Mouse (Mus musculus): ENCODE measurements around the gene Gm10271.
A peak's percentile ranks its signal among the peaks of the same experiment; 100 is the strongest.

Gm10271 gene

DNA sequence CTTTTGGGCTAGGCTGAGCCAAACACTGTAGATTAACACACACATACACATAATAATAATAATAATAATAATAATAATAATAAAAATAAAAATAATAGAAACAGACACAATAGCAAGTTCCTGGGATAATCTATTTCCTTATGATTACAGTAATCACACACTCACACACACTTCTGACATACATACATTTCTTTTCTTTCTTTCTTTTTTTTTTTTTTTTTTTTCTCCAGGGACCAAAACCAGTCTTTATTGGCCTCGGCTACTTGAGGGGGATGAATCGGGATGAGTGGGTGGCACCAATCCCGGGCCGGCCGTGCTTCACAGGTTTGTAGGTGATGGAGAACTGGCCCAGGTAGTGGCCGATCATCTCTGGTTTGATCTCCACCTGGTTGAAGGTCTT lies at the start of gene Gm10271:
Gene Gm10271 (minus strand): TSS at position 101 of the 400 bp plus-strand sequence.
- no peak for DNase-seq (ENCODE audit: low spot score in 2 of 2)

- no peak for DNase-seq (ENCODE audit: low spot score in 2 of 2)
Measured at GRCm38 (mm10) chr10:117021020-117021754, 48.8 kb upstream of the Gm10271 start.

GRCm38 (mm10) chr10:117018281-117018840 lies 46.0 kb upstream of the Gm10271 start:
- no peak for DNase-seq (ENCODE audit: low spot score in 2 of 2)

DNA sequence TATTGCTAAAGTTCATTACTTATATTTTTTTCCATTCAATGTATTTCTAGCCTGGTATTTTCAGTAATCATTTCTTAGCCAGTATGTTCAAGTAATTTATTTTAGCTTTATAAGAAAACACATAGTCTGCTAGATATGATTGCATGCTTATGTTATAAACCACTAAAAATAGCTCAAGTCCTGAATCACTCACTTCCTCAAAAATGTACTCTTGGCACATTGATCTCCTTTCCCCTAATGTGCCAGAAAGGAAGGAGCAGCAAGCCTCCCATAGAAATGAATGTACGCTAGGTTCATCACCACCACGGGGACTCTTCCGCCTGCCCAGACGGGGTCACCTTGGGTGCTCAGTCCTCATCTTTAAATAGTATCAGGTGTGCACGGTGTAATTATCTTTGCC lies 42.2 kb upstream of the Gm10271 start:
- no peak for DNase-seq (ENCODE audit: low spot score in 2 of 2)

DNA sequence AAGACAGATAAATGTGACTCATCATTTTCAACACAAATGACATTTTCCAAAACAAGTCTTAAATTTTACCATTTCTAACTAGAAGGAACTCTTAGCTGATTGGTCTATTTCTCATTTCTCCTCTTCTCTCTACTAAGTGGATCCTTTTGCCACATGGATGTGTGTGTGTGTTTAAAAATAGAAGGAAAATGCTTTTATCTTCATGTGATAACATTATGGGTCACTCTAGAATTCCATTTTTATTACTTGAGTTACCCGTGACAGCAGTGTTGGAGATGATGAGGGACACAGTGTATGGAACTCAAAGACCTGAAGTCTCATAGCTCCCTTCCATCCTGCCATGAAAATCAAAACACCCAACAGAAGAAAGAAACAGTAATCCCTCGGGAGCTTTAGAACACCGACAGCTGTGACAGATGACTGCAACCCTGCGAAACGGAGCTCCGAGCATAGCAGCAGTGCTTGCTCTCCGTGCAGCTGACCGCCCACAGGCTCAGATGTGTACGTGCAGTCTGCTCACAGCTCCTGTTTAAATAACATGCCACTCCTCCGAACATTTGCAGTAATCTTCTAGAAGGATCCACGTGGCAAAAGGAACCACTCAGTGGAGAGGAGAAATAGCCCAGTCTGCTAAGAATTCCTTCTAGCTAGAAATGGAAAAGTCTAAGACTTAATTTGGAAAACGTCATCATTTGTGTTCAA lies 41.4 kb upstream of the Gm10271 start:
- peak; percentile 48 to 53 for DNase-seq (ENCODE audit: low spot score in 2 of 2)

DNA sequence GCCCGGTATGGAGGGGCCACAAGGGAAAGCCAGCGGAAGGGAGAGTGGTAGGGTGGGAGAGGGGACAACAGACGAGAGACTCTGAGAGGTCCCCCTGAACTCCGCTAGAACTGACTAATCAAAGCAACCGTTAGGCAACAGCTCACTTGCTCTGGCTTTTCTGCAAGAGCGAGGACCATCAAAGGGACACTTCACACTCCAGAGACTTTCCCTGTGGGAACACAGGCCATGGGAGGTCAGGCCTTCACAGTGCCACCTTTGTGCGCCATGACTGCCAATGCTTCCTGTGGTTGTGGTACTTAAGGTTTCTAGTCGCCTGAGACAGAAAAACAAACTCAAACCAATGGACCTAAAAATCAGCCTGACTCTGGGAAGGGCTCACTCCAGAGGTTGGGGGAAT lies 38.6 kb upstream of the Gm10271 start:
- no peak for DNase-seq (ENCODE audit: low spot score in 2 of 2)

DNA sequence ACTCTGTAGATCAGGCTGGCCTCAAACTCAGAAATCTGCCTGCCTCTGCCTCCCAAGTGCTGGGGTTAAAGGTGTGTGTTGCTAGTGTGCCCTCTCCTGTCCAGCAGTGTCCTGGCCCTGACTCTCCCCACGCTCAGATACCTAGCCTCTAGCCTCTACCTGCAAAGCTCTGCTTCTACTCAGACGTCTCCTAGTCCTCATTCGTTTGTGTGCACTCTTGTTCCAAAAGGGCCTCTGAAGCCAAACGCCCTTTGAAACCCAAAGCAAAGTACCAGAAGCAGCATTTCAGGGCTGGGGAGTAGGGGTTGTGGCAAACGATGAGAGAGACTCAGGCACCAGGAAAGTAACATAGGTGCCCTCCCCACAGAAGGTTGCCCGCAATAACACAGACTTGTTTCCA lies 37.3 kb upstream of the Gm10271 start:
- DNase-seq (ENCODE audit: low spot score in 2 of 2) = no peak

- DNase-seq (ENCODE audit: low spot score in 2 of 2) = no peak
Measured at GRCm38 (mm10) chr10:117005707-117006464, 33.5 kb upstream of the Gm10271 start.

GRCm38 (mm10) chr10:117004695-117005094 lies 32.3 kb upstream of the Gm10271 start:
- DNase-seq (ENCODE audit: low spot score in 2 of 2) = no peak

DNA sequence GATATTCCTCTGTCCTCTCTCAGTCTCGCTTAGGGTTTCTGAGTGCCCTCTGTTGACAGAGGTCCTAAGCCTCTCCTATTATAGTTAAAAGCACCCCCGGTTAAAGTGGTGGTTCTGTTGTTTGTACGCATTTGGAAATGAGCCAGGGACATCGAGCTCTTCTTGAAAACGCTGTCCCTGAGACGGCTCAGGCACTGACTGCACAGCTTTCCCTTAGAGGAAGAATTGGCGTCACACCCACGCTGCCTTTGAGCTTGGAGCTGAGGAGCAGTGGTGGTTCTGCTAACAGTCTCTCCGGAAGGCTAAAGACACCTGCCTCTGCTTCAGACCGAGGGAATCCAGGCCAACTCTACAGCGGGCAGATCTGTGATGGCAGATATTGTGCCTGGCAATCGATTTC lies 28.6 kb upstream of the Gm10271 start:
- DNase-seq (ENCODE audit: low spot score in 2 of 2) = peak in 1 of 2 experiments; percentile 30

- DNase-seq (ENCODE audit: low spot score in 2 of 2) = no peak
Measured at GRCm38 (mm10) chr10:116998716-116999455, 26.5 kb upstream of the Gm10271 start.

- no peak for DNase-seq (ENCODE audit: low spot score in 2 of 2)
Measured at GRCm38 (mm10) chr10:116996236-116996600, 23.8 kb upstream of the Gm10271 start.

DNA sequence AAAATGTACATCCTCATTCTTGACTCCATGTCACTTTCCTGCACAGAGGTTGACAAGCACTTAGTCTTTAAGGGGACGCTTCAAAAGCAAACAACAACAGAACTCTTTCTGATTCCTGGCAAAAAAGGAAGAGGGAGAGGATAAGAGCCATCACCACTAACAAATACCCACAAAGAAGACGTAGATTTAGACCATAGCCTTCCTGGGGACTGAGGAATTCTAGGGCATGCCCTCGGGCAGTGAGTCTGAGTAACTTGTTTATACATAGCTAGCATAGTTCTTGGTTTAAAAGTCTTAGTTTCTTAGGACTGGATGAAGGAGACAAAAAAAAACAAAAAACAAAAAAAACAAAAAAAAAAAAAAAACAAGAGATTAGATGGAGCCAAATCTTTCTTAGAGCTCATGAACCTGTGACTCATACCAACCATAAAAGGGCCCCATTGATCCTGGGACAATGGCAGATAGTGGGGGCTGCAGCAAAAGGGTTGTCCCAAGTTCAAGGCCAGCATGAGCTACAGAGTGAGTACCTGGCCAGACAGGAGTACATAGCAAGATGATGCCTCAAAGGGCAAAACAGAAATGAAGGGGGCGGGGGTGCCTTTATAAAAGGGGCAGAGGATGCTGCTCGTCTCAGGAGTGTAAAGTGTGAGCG lies 23.3 kb upstream of the Gm10271 start:
- DNase-seq (ENCODE audit: low spot score in 2 of 2) = no peak

DNA sequence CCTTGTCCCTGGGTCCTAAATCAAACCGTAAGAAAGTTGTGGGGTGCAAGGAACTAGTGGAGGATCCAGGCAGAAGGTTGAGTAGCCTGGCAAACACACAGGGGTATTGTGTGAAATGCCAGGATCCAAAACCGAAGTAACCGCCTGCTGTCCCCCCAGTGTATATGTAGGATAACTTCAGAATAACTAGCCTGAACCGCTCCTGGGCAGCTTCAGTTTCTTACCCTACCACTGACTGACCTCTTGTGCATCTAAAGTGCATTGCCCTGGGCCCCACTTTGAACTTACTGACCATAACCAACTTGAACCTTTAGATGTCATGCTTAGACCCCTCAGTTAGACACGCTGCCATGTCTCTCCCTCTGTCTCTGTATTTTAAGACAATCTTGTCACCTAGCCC lies 22.8 kb upstream of the Gm10271 start:
- DNase-seq (ENCODE audit: low spot score in 2 of 2) = no peak

- no peak for DNase-seq (ENCODE audit: low spot score in 2 of 2)
Measured at GRCm38 (mm10) chr10:116993971-116994370, 21.6 kb upstream of the Gm10271 start.

GRCm38 (mm10) chr10:116986264-116987082 lies 14.1 kb upstream of the Gm10271 start, which contains the start of gene Best3:
TSS of gene Best3 (plus strand) at chr10:116986314.
- no peak for DNase-seq (ENCODE audit: low spot score in 2 of 2)

DNA sequence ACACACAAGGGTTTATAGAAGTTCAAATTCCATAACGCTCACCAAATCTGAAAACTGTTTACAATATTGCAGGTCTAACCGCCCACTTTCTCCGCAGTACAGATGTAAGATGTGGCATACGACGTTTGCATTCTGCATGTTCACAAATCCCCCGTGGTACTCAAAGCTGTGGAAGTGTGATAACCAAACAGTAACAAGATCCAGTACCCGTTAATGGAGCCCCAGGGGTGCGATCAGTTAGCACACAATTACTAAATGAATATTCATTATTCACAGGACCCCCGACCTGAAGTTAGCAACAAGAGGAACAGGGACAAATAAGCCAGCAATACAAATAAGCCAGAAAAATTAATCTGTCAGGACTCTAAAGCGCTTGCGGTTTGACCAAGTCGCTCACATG lies 12.4 kb upstream of the Gm10271 start:
- no peak for DNase-seq (ENCODE audit: low spot score in 2 of 2)

GRCm38 (mm10) chr10:116982526-116982925 lies 10.1 kb upstream of the Gm10271 start:
- DNase-seq (ENCODE audit: low spot score in 2 of 2) = no peak

DNA sequence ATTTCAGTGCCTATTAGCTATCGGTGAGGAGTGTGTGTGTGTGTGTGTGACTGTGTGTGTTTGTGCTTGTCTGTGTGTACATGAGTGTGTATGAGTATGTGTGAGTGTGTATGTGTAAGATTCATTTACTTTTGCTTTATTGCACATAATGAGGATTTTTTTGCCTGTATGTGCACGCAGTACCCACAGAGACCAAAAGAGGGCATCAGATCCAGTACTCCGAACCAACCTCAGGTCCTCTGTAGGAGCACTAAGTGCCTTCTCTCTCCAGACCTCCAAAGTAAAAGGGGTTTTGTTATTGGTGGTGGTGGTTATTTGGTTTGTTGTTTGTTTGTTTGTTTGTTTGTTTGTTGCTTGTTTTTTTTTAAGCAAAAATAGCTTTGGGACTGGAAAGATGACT lies 8.5 kb upstream of the Gm10271 start:
- DNase-seq (ENCODE audit: low spot score in 2 of 2) = no peak

DNA sequence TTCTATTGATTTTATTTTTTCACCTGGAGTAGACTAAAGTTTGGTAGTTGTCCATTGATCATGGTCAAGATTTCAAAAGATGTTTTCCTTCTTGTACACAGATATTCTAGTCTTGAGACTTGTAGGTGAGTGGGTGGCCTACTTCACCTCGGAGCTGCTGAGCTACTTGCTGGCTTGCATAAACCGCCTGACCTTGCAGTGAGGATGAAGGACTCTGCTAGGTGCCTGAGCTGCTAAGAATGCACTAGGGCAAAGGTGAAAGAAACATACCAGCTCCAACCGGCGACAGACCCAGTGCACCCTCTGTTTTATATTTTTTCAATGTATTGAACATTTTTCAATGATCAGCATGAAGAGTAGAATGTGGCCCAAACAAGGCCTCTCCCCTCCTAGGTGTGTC lies 7.9 kb upstream of the Gm10271 start:
- DNase-seq (ENCODE audit: low spot score in 2 of 2) = no peak

Data from right cerebral cortex, adult 2 months (tissue).